29 mouse cellular contexts compared by ENCODE assay signal in the genomic region with DNA sequence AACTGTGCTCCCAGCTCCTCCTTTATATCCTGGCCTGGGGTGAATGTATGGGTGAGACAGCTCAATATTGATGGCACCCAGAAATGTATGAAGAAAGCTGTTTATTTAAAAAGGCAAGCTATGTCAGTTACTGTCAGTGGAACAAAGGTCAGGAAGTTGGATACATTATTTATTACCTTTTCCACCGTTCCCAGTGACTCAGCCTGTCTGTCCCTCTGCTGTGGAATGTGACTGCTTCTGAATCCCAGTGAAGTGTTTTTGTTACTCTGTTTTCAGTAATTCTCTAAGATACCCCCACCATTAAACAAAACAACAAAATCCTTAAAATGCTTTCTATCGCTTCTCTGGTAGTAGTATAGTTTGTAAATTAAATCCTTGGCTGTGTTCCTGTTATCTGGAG. TPM values are rescaled to one million over a fixed set of nuclear protein-coding genes. Genes with fewer than 3 reads are reported as not detected.
DNase-seq lines count a peak whose midpoint lies in the region; ATAC-seq and TF ChIP-seq lines count a peak whose summit lies in the region.
"Had no signal": no experiment of that assay in that cellular context is flagged by ENCODE, and none has a peak within 500 bp of the region (broad histone marks: within the 10 kb centered on the region; RNA-seq: fewer than 3 reads in every experiment).

No protein-coding gene starts in this region.

- no peak for ATAC-seq in intestine, postnatal 0 days
- no peak for ATAC-seq in intestine, embryonic 16.5 days
- ATAC-seq in kidney, postnatal 0 days (replicated peaks; ENCODE audit: low FRiP score, low read depth), result no peak
- no peak for ATAC-seq in liver, postnatal 0 days
- no peak for ATAC-seq in monocyte, adult 5-6 weeks (replicated peaks; ENCODE audit: insufficient number of reproducible peaks, low FRiP score, low TSS enrichment, poor library complexity, severe bottlenecking)
- ATAC-seq: activated CD4-positive, CD25-positive, alpha-beta regulatory T cell, adult 4 months; forebrain, embryonic 14.5 days; Patski had no signal

- H3K4me2 ChIP-seq in intestine, postnatal 0 days (replicated peaks; ENCODE audit: low read depth), result no peak overlapping the region
- no peak overlapping the region for H3K4me2 ChIP-seq in intestine, embryonic 16.5 days (ENCODE audit: low read depth, low read length)
- H3K4me2 ChIP-seq in kidney, postnatal 0 days (ENCODE audit: low read length), result no peak overlapping the region
- peak overlapping the region; percentile 0; the same call in 1 of the 2 replicates for H3K4me2 ChIP-seq in liver, postnatal 0 days (ENCODE audit: low read depth, low read length)
- H3K4me2 ChIP-seq: embryonic facial prominence, embryonic 15.5 days; heart, embryonic 12.5 days had no signal

- H3K9ac ChIP-seq in intestine, postnatal 0 days (ENCODE audit: low read depth, low read length), result no peak overlapping the region
- H3K9ac ChIP-seq in intestine, embryonic 16.5 days (ENCODE audit: low read depth, low read length), result no peak overlapping the region
- H3K9ac ChIP-seq in kidney, postnatal 0 days (ENCODE audit: low read depth, low read length), result no peak overlapping the region
- H3K9ac ChIP-seq in liver, postnatal 0 days (replicated peaks), result 0 out of 2 replicates have a peak overlapping the region, but pooled peaks have one; percentile 4
- H3K9ac ChIP-seq: embryonic facial prominence, embryonic 15.5 days; heart, embryonic 12.5 days had no signal

- H3K27ac ChIP-seq in intestine, postnatal 0 days (ENCODE audit: low read depth, low read length), result peak overlapping the region; percentile 46
- H3K27ac ChIP-seq in intestine, embryonic 16.5 days (ENCODE audit: low read length), result no peak overlapping the region
- H3K27ac ChIP-seq in kidney, postnatal 0 days, result 0 out of 2 replicates have a peak overlapping the region, but pooled peaks have one; percentile 9
- H3K27ac ChIP-seq in liver, postnatal 0 days (ENCODE audit: low read depth), result peak overlapping the region; percentile 68
- H3K27ac ChIP-seq: embryonic facial prominence, embryonic 15.5 days; forebrain, embryonic 10.5 days; gastrocnemius, adult 2 months; hindbrain, embryonic 10.5 days had no signal

- TF ChIP-seq CTCF in intestine, postnatal 0 days (IDR thresholded peaks at IDR 0.05; ENCODE audit: low read depth), result no peak
- no peak for TF ChIP-seq CTCF in kidney, postnatal 0 days (IDR thresholded peaks at IDR 0.05; ENCODE audit: low read depth)
- no peak for TF ChIP-seq CTCF in liver, postnatal 0 days (IDR thresholded peaks at IDR 0.05; ENCODE audit: low read depth)

- H3K9me3 ChIP-seq in intestine, postnatal 0 days (ENCODE audit: control insufficient read depth), result no peaks in the 10 kb centered on the region
- H3K9me3 ChIP-seq in intestine, embryonic 16.5 days (ENCODE audit: control insufficient read depth, low read length), result no peaks in the 10 kb centered on the region
- no peaks in the 10 kb centered on the region for H3K9me3 ChIP-seq in kidney, postnatal 0 days (replicated peaks; ENCODE audit: low read length)
- H3K9me3 ChIP-seq in liver, postnatal 0 days (ENCODE audit: low read length), result no peaks in the 10 kb centered on the region
- H3K9me3 ChIP-seq: embryonic facial prominence, embryonic 15.5 days; forebrain, embryonic 10.5 days; heart, embryonic 12.5 days; hindbrain, embryonic 10.5 days had no signal

- H3K36me3 ChIP-seq in intestine, postnatal 0 days (ENCODE audit: control insufficient read depth, insufficient read depth), result no peaks in the 10 kb centered on the region
- H3K36me3 ChIP-seq in intestine, embryonic 16.5 days (ENCODE audit: control insufficient read depth, insufficient read depth, low read length), result no peaks in the 10 kb centered on the region
- H3K36me3 ChIP-seq in kidney, postnatal 0 days (ENCODE audit: insufficient read depth, low read length), result no peaks in the 10 kb centered on the region
- H3K36me3 ChIP-seq in liver, postnatal 0 days (replicated peaks; ENCODE audit: insufficient read depth, low read length), result no peaks in the 10 kb centered on the region
- H3K36me3 ChIP-seq: embryonic facial prominence, embryonic 15.5 days; forebrain, embryonic 10.5 days; heart, embryonic 12.5 days; hindbrain, embryonic 10.5 days had no signal

- no peak for TF ChIP-seq EP300 in liver, postnatal 0 days (IDR thresholded peaks at IDR 0.05; ENCODE audit: low read depth)

- H3K27me3 ChIP-seq in intestine, postnatal 0 days (replicated peaks; ENCODE audit: control insufficient read depth, insufficient read depth, low read length), result no peaks in the 10 kb centered on the region
- H3K27me3 ChIP-seq in intestine, embryonic 16.5 days (replicated peaks; ENCODE audit: control insufficient read depth, insufficient read depth, low read length), result no peaks in the 10 kb centered on the region
- H3K27me3 ChIP-seq in kidney, postnatal 0 days (ENCODE audit: insufficient read depth, low read length), result no peaks in the 10 kb centered on the region
- no peaks in the 10 kb centered on the region for H3K27me3 ChIP-seq in liver, postnatal 0 days (ENCODE audit: insufficient read depth, low read length)
- H3K27me3 ChIP-seq: CH12.LX; embryonic facial prominence, embryonic 15.5 days; heart, embryonic 12.5 days; Patski had no signal

- H3K4me3 ChIP-seq in intestine, postnatal 0 days (ENCODE audit: low read depth, low read length), result no peak overlapping the region
- no peak overlapping the region for H3K4me3 ChIP-seq in intestine, embryonic 16.5 days (ENCODE audit: low read length)
- no peak overlapping the region for H3K4me3 ChIP-seq in kidney, postnatal 0 days (replicated peaks; ENCODE audit: low read depth, low read length)
- H3K4me3 ChIP-seq in liver, postnatal 0 days (ENCODE audit: low read depth, low read length), result no peak overlapping the region
- H3K4me3 ChIP-seq: embryonic facial prominence, embryonic 15.5 days; erythroblast, embryonic 14.5 days; forebrain, embryonic 10.5 days; gastrocnemius, adult 2 months; heart, embryonic 12.5 days; hindbrain, embryonic 10.5 days had no signal

- peaks cover 4% of the 10 kb centered on the region; the same call in 1 of the 2 replicates for H3K4me1 ChIP-seq in intestine, postnatal 0 days (replicated peaks; ENCODE audit: control insufficient read depth, insufficient read depth, low read length)
- peaks cover 20% of the 10 kb centered on the region for H3K4me1 ChIP-seq in intestine, embryonic 16.5 days (ENCODE audit: control insufficient read depth, insufficient read depth, low read length)
- H3K4me1 ChIP-seq in kidney, postnatal 0 days (replicated peaks; ENCODE audit: insufficient read depth, low read length), result peaks cover 9% of the 10 kb centered on the region; the same call in 1 of the 2 replicates
- H3K4me1 ChIP-seq in liver, postnatal 0 days (ENCODE audit: insufficient read depth), result peaks cover 48% of the 10 kb centered on the region

- 36% methylated on average over 2 of the region's 2 CpGs for WGBS in intestine, postnatal 0 days
- 40% methylated on average over 2 of the region's 2 CpGs for WGBS in intestine, embryonic 16.5 days
- WGBS in kidney, postnatal 0 days, result 23% methylated on average over 2 of the region's 2 CpGs
- 48% methylated on average over 2 of the region's 2 CpGs for WGBS in liver, postnatal 0 days (ENCODE audit: insufficient replicate concordance)

- DNase-seq in kidney, postnatal 0 days (ENCODE audit: low spot score), result no peak
- DNase-seq in kidney, adult 11 months, result no peak
- peak; percentile 50 for DNase-seq in adipocyte (ENCODE audit: low spot score)
- DNase-seq in liver, postnatal 0 days, result no peak
- DNase-seq: adrenal gland, adult 8-10 months; adrenal gland, postnatal 36 days; cerebellum, adult 11 months; cerebellum, adult 8-10 months; cerebellum, postnatal 14 days; embryo, embryonic 11 days; gastrocnemius, adult 2 months; gastrocnemius, postnatal 25 days had no signal

RNA-seq across cellular contexts. Expression of a gene that starts 3.0 kb away (rescaled TPM):
- 0.52 and 0.59 TPM in 2 replicates for polyA plus RNA-seq in intestine, postnatal 0 days (2015; fragmentation: Nextera tagmentation; extraction: Ambion mirVana)
- 0.99 and 1.2 TPM in 2 replicates for polyA plus RNA-seq in intestine, embryonic 16.5 days (2015; fragmentation: Nextera tagmentation; extraction: Ambion mirVana)
- 1.6 and 1.7 TPM in 2 replicates for polyA plus RNA-seq in kidney, postnatal 0 days (2015; fragmentation: Nextera tagmentation; extraction: Ambion mirVana)
- 1.3 TPM in 2 replicates for polyA plus RNA-seq in liver, postnatal 0 days (2015; fragmentation: Nextera tagmentation; extraction: Ambion mirVana)
- total RNA-seq in monocyte, adult 5-6 weeks (2017), result not detected in 3 replicates
- total RNA-seq: common myeloid progenitor, adult 5-6 weeks; gastrocnemius, adult 2 months; gastrocnemius, postnatal 25 days; granulocyte monocyte progenitor cell, adult 5-6 weeks; heart, adult 8-10 months; heart, postnatal 25 days had no signal
- polyA plus RNA-seq: activated CD4-positive, CD25-positive, alpha-beta regulatory T cell, adult 4 months; embryonic facial prominence, embryonic 11.5 days; erythroblast, embryonic 14.5 days; heart, embryonic 12.5 days had no signal

RNA-seq across cellular contexts. Expression of a gene that starts 3.4 kb away (rescaled TPM):
- 83.9 and 92.5 TPM in 2 replicates for polyA plus RNA-seq in intestine, postnatal 0 days (2015; fragmentation: Nextera tagmentation; extraction: Ambion mirVana)
- 51.4 and 52.3 TPM in 2 replicates for polyA plus RNA-seq in intestine, embryonic 16.5 days (2015; fragmentation: Nextera tagmentation; extraction: Ambion mirVana)
- polyA plus RNA-seq in kidney, postnatal 0 days (2015; fragmentation: Nextera tagmentation; extraction: Ambion mirVana), result 64.5 and 68.0 TPM in 2 replicates
- polyA plus RNA-seq in liver, postnatal 0 days (2015; fragmentation: Nextera tagmentation; extraction: Ambion mirVana), result 33.0 and 37.0 TPM in 2 replicates
- 6.3 to 20.1 TPM (median 8.1 TPM) in 3 replicates for total RNA-seq in monocyte, adult 5-6 weeks (2017)

RNA-seq across cellular contexts. Expression of a gene that starts 10.3 kb away (rescaled TPM):
- polyA plus RNA-seq in intestine, postnatal 0 days (2015; fragmentation: Nextera tagmentation; extraction: Ambion mirVana), result 0.64 and 1.3 TPM in 2 replicates
- 2.7 and 2.8 TPM in 2 replicates for polyA plus RNA-seq in intestine, embryonic 16.5 days (2015; fragmentation: Nextera tagmentation; extraction: Ambion mirVana)
- 6.6 and 7.6 TPM in 2 replicates for polyA plus RNA-seq in kidney, postnatal 0 days (2015; fragmentation: Nextera tagmentation; extraction: Ambion mirVana)
- polyA plus RNA-seq in liver, postnatal 0 days (2015; fragmentation: Nextera tagmentation; extraction: Ambion mirVana), result 2.4 and 2.9 TPM in 2 replicates
- total RNA-seq in monocyte, adult 5-6 weeks (2017), result 0.32 to 4.8 TPM in 2 of 3 replicates, not detected in the other
- total RNA-seq: common myeloid progenitor, adult 5-6 weeks; gastrocnemius, adult 2 months; granulocyte monocyte progenitor cell, adult 5-6 weeks had no signal
- polyA plus RNA-seq: erythroblast, embryonic 14.5 days had no signal
